Mouse (Mus musculus): ENCODE measurements around the gene Dnah8. TPM values are rescaled to one million over a fixed set of nuclear protein-coding genes. Genes with fewer than 3 reads are reported as not detected.

The Dnah8 gene
- total RNA-seq, 1 experiment from 2014 or later: 10.6 TPM

DNA sequence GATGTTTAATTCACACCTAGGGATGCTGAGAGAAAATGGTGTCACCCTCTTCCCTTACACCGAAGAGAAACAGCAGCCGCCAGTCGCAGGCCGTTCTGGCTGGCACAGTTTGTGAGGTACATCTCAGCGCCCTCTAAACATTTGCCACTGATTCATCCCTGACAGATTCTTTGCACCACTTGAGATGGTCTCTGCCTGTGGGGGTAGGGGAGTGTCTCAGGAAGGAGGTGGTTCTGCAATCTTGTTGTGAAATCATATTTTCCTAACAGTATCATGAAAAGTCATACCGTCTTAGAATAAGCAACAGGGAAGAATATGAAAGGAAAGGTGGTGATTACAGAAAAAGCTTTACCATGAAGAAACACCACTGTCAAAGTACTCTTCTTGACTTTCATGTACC is 224.7 kb downstream of the Dnah8 start:
- no peak for ATAC-seq (replicated peaks; ENCODE audit: insufficient number of reproducible peaks, low FRiP score, low TSS enrichment, poor library complexity, severe bottlenecking)

DNA sequence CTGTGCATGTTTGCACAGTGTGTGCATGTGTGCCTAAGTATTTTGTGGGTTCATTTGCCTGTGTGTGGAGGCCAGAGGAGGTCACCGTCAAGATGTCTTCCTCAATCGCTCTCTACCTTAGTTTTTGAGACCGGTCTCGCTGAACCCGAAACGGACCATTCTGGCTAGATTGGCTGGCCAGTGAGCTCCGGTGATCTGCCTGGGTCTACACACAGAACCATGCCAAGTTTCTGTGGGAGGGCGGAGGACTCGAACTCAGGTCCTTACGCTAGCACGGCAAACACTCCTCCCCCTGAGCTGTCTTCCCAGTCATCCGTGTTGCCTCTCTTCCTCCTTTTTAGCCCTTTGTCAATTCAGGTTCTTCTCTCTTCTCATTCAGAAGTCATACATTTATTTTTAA is 225.7 kb downstream of the Dnah8 start:
- no peak for ATAC-seq (replicated peaks; ENCODE audit: insufficient number of reproducible peaks, low FRiP score, low TSS enrichment, poor library complexity, severe bottlenecking)

DNA sequence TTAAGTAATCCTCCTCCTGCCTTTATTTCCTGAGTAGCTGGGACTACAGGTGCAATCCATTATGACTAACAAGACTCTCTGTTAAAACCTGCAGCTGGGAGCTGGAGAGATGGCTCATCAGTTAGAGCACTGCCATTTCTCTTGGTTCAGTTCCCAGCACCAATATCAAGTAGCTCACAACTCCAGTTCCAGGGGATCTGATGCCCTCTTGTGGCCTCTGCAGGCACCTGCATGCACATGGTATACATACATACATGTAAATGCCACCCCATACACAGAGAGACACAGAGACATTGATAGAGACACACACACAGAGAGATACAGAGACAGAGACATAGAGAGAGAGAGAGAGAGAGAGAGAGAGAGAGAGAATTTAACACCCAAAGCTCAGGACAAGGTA is 228.2 kb downstream of the Dnah8 start:
- no peak for ATAC-seq (replicated peaks; ENCODE audit: insufficient number of reproducible peaks, low FRiP score, low TSS enrichment, poor library complexity, severe bottlenecking)

DNA sequence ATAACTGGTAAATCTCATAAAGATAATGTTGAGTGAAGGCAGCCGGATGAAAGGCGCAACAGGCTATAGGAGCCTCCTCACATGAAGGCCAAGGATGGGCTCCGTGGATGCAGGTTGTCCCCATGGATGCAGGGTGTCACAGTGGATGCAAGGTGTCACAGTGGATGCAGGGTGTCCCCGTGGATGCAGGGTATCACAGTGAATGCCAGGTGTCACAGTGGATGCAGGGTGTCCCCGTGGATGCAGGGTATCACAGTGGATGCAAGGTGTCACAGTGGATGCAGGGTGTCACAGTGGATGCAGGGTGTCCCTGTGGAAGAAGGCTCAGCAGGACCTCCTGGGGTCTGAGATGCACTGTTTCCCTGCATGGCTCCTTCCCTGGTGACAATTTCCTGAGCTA is 233.2 kb downstream of the Dnah8 start:
- no peak for ATAC-seq (replicated peaks; ENCODE audit: insufficient number of reproducible peaks, low FRiP score, low TSS enrichment, poor library complexity, severe bottlenecking)

DNA sequence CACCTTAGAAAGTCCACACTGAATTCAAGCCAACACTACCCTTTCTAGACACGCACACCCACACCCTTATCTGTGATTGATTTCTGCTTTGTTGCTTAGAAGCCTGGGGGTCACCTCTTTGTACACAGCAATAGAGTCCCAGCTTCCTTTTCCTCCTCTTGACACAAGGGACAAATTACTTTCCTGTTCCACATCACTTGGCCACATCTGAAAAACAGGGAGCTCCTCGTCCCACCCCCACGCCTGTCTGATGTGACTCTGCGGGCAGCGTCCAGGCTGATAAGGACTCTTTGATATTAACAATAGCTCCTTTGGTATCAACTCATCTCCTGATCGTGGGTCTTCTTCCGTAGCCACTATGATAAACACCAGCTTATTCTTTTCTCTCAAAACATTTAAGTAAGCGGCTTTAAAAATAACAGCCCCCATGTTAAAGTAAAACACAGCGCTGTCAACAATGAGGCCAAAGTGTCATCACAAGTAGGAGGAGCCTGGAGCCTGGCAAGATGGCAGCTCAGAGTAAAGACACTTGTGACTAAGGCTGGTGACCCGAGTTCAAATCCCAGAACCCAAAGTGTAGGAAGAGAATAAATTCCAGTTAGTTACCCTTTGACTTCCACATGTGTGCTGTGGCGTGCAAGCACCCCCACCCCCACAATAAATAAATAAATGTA is 234.6 kb downstream of the Dnah8 start:
- ATAC-seq (replicated peaks; ENCODE audit: insufficient number of reproducible peaks, low FRiP score, low TSS enrichment, poor library complexity, severe bottlenecking): no peak

DNA sequence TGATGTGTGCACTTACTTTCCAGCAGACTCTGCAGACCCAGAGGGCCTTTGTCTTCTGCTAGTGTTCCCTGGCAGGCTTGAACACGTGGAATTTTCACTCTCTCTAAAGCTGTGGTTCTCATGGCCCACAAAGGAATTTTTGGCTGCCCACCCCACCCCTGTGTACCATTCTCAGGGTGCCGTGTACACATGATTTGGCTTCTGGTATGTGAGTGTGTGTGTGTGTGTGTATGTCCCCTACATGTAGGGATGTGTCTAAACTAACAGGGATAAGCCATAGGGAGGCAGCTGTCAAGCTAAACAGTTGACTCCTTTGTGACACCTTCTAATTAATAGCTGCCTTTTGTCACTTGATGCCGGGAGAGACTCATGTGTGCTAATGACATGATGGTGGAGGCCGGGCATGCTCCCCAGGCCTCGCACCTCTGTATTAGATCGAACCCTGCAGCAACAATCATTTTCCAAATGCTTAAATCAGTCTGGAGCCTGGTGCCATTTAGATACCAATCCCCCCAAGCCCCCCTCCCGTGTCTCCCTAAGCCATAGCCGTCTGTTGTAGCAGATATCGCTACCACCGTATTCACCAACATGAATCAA is 235.9 kb downstream of the Dnah8 start:
- no peak for ATAC-seq (replicated peaks; ENCODE audit: insufficient number of reproducible peaks, low FRiP score, low TSS enrichment, poor library complexity, severe bottlenecking)

DNA sequence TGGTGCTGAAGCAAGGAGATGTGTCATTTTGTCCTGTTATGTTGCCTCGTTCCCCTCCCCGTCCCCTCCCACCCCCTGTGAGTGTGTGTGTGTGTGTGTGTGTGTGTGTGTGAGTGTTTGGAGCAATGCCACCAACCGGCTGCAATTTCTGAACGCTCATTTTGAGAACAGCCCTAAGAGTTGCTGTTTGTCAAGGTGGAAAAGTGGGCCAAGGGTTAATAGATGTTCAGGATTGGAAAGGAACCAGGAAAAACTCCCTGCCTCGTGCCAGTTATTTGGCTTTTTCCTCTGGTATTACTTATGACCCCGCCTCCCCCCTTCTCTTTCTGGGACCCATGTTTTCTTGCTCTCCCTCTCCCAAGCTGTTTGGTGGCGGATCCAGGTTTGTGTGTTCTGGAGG is 236.5 kb downstream of the Dnah8 start:
- ATAC-seq (replicated peaks; ENCODE audit: insufficient number of reproducible peaks, low FRiP score, low TSS enrichment, poor library complexity, severe bottlenecking): no peak

DNA sequence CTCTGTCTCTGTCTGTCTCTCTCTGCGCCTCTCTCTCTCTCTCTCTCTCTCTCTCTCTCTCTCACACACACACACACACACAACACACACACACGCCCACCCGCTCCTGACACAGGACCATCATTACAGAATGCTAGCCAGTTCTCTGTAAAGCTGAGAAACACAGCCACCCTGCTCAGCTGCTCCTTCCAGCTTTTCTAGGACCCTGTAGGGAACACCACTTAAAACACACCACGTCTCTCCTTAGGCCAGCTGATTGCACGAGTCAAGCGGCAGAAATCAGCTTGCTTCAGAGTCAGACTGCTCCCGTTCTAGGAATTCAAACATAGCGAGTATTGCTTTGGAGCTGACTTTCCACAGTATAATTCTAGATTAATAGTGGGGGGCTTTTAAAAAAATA is 242.1 kb downstream of the Dnah8 start:
- ATAC-seq (replicated peaks; ENCODE audit: insufficient number of reproducible peaks, low FRiP score, low TSS enrichment, poor library complexity, severe bottlenecking): no peak

DNA sequence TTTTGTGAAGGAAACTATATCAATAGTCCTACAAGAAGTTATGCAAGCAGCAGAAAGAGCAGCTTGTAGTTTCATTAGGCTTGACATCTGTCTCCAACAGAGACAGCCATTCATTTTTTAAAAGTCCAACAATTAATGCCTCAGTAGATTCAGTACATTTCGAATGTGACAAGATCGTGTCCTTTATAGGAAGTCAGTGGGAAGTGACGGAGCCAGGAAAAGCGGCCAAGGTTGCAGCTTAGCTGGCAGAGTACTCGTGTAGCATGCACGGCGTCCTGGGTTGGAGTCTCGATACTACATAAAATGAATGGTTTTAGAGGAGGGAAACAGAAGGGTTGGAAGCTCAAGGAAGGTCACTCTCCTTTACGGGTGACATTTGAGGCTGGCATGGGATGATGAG is 242.8 kb downstream of the Dnah8 start:
- no peak for ATAC-seq (replicated peaks; ENCODE audit: insufficient number of reproducible peaks, low FRiP score, low TSS enrichment, poor library complexity, severe bottlenecking)

DNA sequence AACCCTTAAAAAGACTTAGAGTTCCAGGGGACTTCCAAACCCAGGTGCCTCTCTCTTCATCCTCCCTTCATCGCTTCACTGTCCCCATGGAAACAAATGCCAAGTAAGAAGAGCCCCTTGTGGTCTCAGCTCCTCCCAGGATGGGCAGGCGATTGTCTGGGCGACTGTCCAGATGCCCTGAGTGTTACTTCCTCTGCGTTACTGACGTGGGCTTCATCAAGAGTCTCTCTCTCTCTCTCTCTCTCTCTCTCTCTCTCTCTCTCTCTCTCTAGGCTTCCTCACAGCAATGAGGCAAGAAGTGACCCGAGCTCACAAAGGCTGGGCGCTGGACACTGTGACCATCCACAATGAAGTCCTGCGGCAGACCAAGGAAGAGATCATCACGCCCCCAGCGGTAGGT is 246.9 kb downstream of the Dnah8 start:
- ATAC-seq (replicated peaks; ENCODE audit: insufficient number of reproducible peaks, low FRiP score, low TSS enrichment, poor library complexity, severe bottlenecking): no peak

DNA sequence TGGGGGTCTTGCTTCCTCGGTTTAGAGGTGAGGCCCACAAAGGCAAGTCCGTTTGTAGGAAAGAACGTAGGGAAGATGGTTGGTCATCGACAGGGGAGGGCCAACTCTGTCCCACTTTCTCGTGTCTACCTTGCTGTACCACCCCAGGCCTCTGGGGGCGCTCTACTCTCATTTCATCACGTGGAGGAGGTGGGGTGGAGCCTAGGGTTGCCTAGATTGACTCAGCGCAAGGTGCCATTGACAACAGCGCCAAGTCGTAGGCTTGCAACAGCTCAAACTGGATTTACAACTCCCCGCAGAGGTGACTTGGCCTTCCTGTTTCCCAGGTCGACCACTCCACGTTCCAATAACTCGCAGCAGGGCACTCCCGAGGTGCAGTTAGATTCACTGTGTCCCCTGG is 250.1 kb downstream of the Dnah8 start:
- no peak for ATAC-seq (replicated peaks; ENCODE audit: insufficient number of reproducible peaks, low FRiP score, low TSS enrichment, poor library complexity, severe bottlenecking)

DNA sequence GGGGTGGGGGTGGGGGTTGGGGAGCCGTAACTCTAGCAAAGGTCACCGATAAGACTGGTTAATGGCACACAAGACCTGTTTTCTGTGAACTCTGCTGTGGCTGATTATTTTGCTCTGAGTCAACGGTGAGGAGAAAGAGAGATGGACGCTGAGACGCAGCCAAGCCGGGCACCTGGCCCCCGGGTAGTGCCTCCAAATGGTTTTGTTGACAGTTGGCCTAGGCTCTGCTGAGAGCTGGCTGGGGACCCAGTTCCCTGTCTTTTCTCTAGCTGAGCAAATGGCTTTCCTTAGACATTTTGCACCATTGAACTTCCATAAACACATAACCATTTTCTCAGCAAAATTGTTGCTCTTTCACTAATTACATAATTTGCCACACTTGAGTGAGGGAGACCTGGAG is 253.3 kb downstream of the Dnah8 start:
- ATAC-seq (replicated peaks; ENCODE audit: insufficient number of reproducible peaks, low FRiP score, low TSS enrichment, poor library complexity, severe bottlenecking): no peak

DNA sequence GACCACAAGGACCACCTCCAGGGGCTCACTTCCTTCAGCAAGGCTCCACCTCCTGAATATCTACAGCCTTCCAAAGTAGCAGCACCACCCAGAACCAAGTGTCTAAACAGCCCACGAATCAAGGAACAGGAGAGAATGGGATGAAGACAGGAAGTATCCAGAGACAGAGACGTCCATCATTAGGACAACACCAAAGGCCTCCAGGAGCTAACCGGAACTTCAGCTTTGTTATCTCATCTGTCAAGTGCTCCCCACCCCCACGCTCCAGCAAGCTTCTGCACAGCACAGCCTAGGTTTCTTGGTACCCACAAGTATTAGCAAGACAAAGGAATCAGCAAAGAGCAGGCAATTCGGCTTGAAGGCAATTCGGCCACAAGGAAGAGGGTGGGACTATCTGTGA is 254.5 kb downstream of the Dnah8 start:
- ATAC-seq (replicated peaks; ENCODE audit: insufficient number of reproducible peaks, low FRiP score, low TSS enrichment, poor library complexity, severe bottlenecking): no peak

DNA sequence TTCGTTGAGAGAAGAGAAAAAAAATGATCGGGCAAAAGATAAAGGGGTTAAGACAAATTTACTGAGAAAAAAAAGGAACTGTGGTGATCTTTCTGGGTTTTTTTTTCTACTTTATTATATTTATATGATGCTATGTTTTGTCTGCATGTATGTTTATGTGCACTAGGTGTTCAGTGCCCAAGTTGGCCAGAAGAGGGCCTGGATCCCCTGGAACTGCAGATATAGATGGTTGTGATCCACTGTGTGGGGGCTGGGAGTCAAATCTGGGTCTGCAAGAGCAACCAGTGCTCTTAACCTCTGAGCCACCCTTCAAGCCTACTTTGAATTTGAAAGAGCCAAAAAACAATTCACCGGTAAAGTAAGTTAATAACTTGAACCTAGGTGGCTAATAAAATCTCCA is 256.2 kb downstream of the Dnah8 start:
- no peak for ATAC-seq (replicated peaks; ENCODE audit: insufficient number of reproducible peaks, low FRiP score, low TSS enrichment, poor library complexity, severe bottlenecking)

DNA sequence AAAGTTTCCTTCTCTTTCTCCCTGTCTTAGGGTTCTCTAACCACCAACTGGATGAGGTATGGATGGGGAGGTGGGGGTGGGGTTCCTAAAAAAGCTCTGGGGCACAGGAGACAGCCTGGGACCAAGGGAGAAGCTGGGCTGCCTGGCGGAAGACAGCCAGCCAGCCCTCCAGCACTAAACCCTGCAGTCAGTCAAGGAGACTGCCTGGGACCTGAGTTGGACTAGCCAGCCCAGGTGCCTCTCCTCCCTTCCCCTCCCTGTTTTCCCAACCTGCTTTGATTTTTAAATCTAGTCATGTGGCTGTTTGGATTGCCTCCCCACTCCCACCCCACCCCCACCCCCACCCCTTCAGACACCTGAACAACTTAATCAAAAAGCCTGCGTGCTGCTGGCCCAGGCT is 256.8 kb downstream of the Dnah8 start:
- no peak for ATAC-seq (replicated peaks; ENCODE audit: insufficient number of reproducible peaks, low FRiP score, low TSS enrichment, poor library complexity, severe bottlenecking)

DNA sequence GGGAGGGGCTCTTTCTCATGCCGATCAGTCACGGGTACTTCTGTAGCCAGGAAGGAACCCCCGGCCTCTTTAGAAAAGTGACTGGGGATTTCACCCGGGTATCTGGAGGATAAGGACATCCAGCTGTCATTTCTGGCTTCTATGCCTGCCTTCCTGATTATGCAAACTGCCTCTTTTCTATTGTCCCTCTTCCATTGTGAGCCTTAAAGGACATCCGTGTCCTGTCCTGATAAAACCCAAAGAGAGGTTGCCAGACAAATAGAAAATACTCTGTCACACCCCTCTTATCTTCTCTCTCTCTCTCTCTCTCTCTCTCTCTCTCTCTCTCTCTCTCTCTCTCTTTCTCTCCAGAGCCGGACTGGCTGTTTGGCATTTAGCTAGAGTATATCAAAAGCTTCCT is 258.1 kb downstream of the Dnah8 start:
- no peak for ATAC-seq (replicated peaks; ENCODE audit: insufficient number of reproducible peaks, low FRiP score, low TSS enrichment, poor library complexity, severe bottlenecking)

DNA sequence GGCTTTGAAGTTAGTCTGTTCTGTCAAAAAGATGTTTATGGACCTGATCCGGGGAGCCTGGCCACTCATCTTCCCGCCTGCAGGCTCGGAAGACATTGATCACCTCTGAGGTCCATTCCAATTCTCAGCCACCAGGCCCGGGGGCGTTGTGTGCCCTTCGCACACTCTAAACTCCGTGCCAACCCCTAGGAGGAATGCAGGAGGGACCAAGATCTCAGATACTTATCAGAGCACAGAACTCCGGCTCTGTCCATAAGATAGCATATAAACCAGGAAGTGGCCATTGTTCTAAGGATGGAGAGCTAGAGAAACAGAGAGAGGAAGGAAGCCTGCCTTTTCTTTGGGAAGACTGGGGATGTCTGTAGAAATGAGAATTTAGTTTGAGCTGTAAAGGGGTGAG is 259.4 kb downstream of the Dnah8 start:
- no peak for ATAC-seq (replicated peaks; ENCODE audit: insufficient number of reproducible peaks, low FRiP score, low TSS enrichment, poor library complexity, severe bottlenecking)

DNA sequence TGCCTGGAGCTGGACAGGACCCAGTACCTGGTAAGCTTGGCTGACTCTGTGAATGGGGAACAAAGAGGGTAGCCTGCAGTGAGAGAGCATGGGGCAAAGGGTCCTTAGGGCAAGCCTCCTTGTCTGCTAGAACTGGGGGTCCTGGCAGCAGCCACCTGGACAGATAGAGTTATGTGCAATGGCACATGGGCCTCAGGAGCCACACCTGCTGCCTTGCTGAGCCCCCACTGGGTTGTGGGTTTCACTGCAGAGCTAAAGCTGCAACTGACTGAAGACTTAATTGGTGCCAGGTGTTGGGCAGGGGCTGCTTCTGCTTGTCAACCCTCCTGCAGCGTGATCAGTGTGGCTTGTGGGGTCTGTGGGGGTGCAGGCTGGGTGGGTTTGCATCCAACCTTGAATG is 267.9 kb downstream of the Dnah8 start:
- no peak for ATAC-seq (replicated peaks; ENCODE audit: insufficient number of reproducible peaks, low FRiP score, low TSS enrichment, poor library complexity, severe bottlenecking)

DNA sequence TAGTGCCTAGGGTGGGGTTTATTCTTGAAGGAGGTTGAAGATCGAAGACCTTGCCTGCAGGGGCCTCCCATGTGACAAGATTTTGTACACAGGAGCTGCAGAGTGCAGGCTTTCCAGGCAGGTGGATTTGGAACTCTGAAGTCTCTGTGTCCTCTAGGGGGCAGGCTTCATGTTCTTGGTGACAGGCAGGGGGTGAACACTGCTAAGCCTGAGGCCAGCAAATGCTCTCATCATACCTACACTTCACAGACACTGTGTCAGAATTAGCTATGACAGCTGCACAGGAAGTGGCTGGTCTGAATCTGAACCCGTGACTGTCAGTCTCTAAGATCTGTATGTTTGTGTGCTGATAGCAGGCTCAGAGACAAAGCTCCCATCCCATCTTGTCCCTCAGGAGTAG is 268.6 kb downstream of the Dnah8 start:
- ATAC-seq (replicated peaks; ENCODE audit: insufficient number of reproducible peaks, low FRiP score, low TSS enrichment, poor library complexity, severe bottlenecking): no peak

DNA sequence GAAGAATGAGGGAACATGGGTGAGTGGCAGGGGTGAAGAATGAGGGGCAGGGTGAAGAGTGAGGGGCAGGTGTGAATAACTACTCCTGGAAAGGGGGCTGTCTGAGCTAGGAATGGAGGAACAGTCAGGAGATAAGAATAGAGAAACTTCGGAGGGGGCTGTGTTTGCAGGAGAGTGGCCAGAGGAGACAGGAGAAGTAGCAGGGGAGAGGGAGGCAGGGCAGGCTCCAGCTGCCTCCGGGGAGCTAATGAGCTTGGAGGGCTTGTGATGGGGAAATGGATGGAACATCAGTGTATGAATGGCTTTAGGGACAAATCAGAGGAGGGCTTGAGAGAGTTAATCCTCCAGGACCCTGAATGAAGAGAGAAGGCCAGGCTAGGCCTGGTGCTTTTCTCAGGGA is 272.9 kb downstream of the Dnah8 start:
- ATAC-seq (replicated peaks; ENCODE audit: insufficient number of reproducible peaks, low FRiP score, low TSS enrichment, poor library complexity, severe bottlenecking): no peak

DNA sequence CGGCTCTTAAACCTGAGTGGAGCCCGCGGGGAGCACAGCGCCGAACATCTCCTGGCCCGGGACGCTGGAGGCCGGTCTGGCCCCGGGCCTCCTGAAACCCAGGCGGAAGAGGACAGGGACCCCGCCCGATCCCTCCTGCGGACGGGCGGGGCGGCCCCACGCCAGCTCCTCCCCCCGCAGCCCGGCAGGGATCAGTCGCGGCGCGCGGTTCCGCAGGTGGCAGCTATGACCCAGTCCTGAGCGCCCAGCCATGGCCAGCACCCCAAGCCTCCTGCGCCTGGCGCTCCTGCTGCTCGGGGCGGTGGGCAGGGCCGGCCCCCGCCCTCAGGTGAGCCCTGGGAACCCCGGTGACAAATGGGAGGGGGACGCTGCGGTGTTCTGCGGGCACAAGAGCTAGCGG is 277.5 kb downstream of the Dnah8 start, which contains the start of gene Glp1r:
Gene Glp1r (plus strand): TSS at position 191 of the 400 bp plus-strand sequence.
- ATAC-seq (replicated peaks; ENCODE audit: insufficient number of reproducible peaks, low FRiP score, low TSS enrichment, poor library complexity, severe bottlenecking): no peak

All from monocyte, adult 5-6 weeks (primary cell).